Mouse (Mus musculus): ENCODE results near the gene Plcl1. TPM values are rescaled to one million over a fixed set of nuclear protein-coding genes. Genes with fewer than 3 reads are reported as not detected.

The Plcl1 gene
- polyA plus RNA-seq, 1 experiment from 2014 or later, result 0.70 TPM

Other genes with a start within 250 kb of the Plcl1 start
- 4.8 and 6.3 TPM in 2 replicates for gene Rftn2, start 179.1 kb upstream of the Plcl1 start, polyA plus RNA-seq (2014; fragmentation: Nextera tagmentation; extraction: Ambion mirVana)
- 3.9 and 4.0 TPM in 2 replicates for gene Mars2, start 168.7 kb upstream of the Plcl1 start, polyA plus RNA-seq (2014; fragmentation: Nextera tagmentation; extraction: Ambion mirVana)
- gene Boll, start 42.5 kb upstream of the Plcl1 start, polyA plus RNA-seq (2014; fragmentation: Nextera tagmentation; extraction: Ambion mirVana), result 0.20 and 0.33 TPM in 2 replicates

All from heart, embryonic 11.5 days (tissue).